In genomic region chr14:19768648-19769047, GRCm38 (mm10) we compare ENCODE assay signal across 22 mouse cellular contexts. TPM values are rescaled to one million over a fixed set of nuclear protein-coding genes. Genes with fewer than 3 reads are reported as not detected.
DNase-seq lines count a peak whose midpoint lies in the region; ATAC-seq lines count a peak whose summit lies in the region.
"Had no signal": no experiment of that assay in that cellular context is flagged by ENCODE, and none has a peak within 500 bp of the region (broad histone marks: within the 10 kb centered on the region; RNA-seq: fewer than 3 reads in every experiment).

No protein-coding gene starts in this region.

- intact Hi-C loops in heart, postnatal 25 days (cut with DNase I), result no loop called here

- no peaks in the 10 kb centered on the region for H3K27me3 ChIP-seq in midbrain, embryonic 10.5 days (ENCODE audit: low read depth, poor library complexity, severe bottlenecking)
- H3K27me3 ChIP-seq in midbrain, embryonic 16.5 days (ENCODE audit: control insufficient read depth, insufficient read depth, low read depth, low read length), result no peaks in the 10 kb centered on the region
- no peaks in the 10 kb centered on the region for H3K27me3 ChIP-seq in embryonic facial prominence, embryonic 10.5 days (replicated peaks; ENCODE audit: low read depth, poor library complexity, severe bottlenecking)
- H3K27me3 ChIP-seq: CH12.LX; embryonic facial prominence, embryonic 12.5 days; forebrain, embryonic 12.5 days; heart, embryonic 15.5 days; intestine, embryonic 15.5 days had no signal

- peak overlapping the region; percentile 59 for H3K27ac ChIP-seq in midbrain, embryonic 10.5 days (replicated peaks)
- no peak overlapping the region for H3K27ac ChIP-seq in midbrain, embryonic 16.5 days (ENCODE audit: low read length)
- H3K27ac ChIP-seq in embryonic facial prominence, embryonic 10.5 days (replicated peaks), result peak overlapping the region; percentile 54
- H3K27ac ChIP-seq: embryonic facial prominence, embryonic 12.5 days; forebrain, embryonic 12.5 days; heart, embryonic 15.5 days; hindbrain, embryonic 13.5 days; hindbrain, postnatal 0 days; intestine, embryonic 15.5 days had no signal

- no peak overlapping the region for H3K4me2 ChIP-seq in midbrain, embryonic 16.5 days (ENCODE audit: low read length)
- H3K4me2 ChIP-seq: embryonic facial prominence, embryonic 12.5 days; forebrain, embryonic 12.5 days; heart, embryonic 11.5 days; heart, embryonic 15.5 days; hindbrain, embryonic 13.5 days; intestine, embryonic 15.5 days had no signal

- H3K4me1 ChIP-seq in midbrain, embryonic 10.5 days, result peaks cover 66% of the 10 kb centered on the region
- H3K4me1 ChIP-seq in midbrain, embryonic 16.5 days (ENCODE audit: control insufficient read depth, insufficient read depth, low read length), result no peaks in the 10 kb centered on the region
- H3K4me1 ChIP-seq in embryonic facial prominence, embryonic 10.5 days, result peaks cover 69% of the 10 kb centered on the region

- H3K9me3 ChIP-seq in midbrain, embryonic 10.5 days (replicated peaks), result no peaks in the 10 kb centered on the region
- no peaks in the 10 kb centered on the region for H3K9me3 ChIP-seq in midbrain, embryonic 16.5 days (replicated peaks; ENCODE audit: control insufficient read depth, low read length, poor library complexity, severe bottlenecking)
- H3K9me3 ChIP-seq in embryonic facial prominence, embryonic 10.5 days, result no peaks in the 10 kb centered on the region
- H3K9me3 ChIP-seq: embryonic facial prominence, embryonic 12.5 days; forebrain, embryonic 12.5 days; heart, embryonic 15.5 days; hindbrain, embryonic 13.5 days; intestine, embryonic 15.5 days had no signal

- DNase-seq in heart, adult 11 months, result peak; percentile 89
- no peak for DNase-seq in heart, postnatal 25 days (ENCODE audit: low spot score)
- no peak for DNase-seq in midbrain, embryonic 10.5 days (ENCODE audit: low spot score)
- DNase-seq in embryonic facial prominence, embryonic 10.5 days (ENCODE audit: low spot score), result no peak
- DNase-seq in left cerebral cortex, adult 18-20 months (ENCODE audit: low spot score in 2 of 2), result no peak
- DNase-seq: cerebellum, adult 11 months; cerebellum, adult 8-10 months; cerebellum, postnatal 14 days; embryo, embryonic 11 days; gastrocnemius, postnatal 36 days; heart, postnatal 14 days had no signal

- 93% methylated on average over 6 of the region's 6 CpGs for WGBS in midbrain, embryonic 10.5 days
- WGBS in midbrain, embryonic 16.5 days, result 94% methylated on average over 6 of the region's 6 CpGs
- 94% methylated on average over 6 of the region's 6 CpGs for WGBS in embryonic facial prominence, embryonic 10.5 days

- H3K4me3 ChIP-seq in midbrain, embryonic 10.5 days, result no peak overlapping the region
- no peak overlapping the region for H3K4me3 ChIP-seq in midbrain, embryonic 16.5 days (ENCODE audit: low read depth, low read length)
- no peak overlapping the region for H3K4me3 ChIP-seq in embryonic facial prominence, embryonic 10.5 days
- H3K4me3 ChIP-seq: embryonic facial prominence, embryonic 12.5 days; forebrain, embryonic 12.5 days; heart, embryonic 15.5 days; hindbrain, embryonic 13.5 days; intestine, embryonic 15.5 days had no signal

- no peak for ATAC-seq in midbrain, embryonic 16.5 days
- no peak for ATAC-seq in monocyte, adult 5-6 weeks (replicated peaks; ENCODE audit: insufficient number of reproducible peaks, low FRiP score, low TSS enrichment, poor library complexity, severe bottlenecking)
- ATAC-seq: forebrain, embryonic 16.5 days; hindbrain, postnatal 0 days; intestine, embryonic 15.5 days had no signal

- H3K9ac ChIP-seq in midbrain, embryonic 16.5 days (ENCODE audit: low read depth, low read length), result no peak overlapping the region
- H3K9ac ChIP-seq: embryonic facial prominence, embryonic 12.5 days; forebrain, embryonic 12.5 days; heart, embryonic 15.5 days; hindbrain, embryonic 13.5 days; intestine, embryonic 15.5 days had no signal

- H3K36me3 ChIP-seq in midbrain, embryonic 10.5 days, result peaks cover 6% of the 10 kb centered on the region; the same call in 1 of the 2 replicates
- H3K36me3 ChIP-seq in midbrain, embryonic 16.5 days (ENCODE audit: control insufficient read depth, insufficient read depth, low read length), result no peaks in the 10 kb centered on the region
- peaks cover 29% of the 10 kb centered on the region for H3K36me3 ChIP-seq in embryonic facial prominence, embryonic 10.5 days (replicated peaks)
- H3K36me3 ChIP-seq: hindbrain, embryonic 13.5 days had no signal

RNA-seq across cellular contexts. Expression of gene Nid2, which starts 17.6 kb away (rescaled TPM):
- total RNA-seq in heart, postnatal 25 days (2021), result 10 to 100 TPM; 46.4 to 53.2 TPM
- 41.0 and 41.6 TPM in 2 replicates for polyA plus RNA-seq in midbrain, embryonic 10.5 days (2016; fragmentation: Nextera tagmentation; extraction: Ambion mirVana)
- polyA plus RNA-seq in midbrain, embryonic 16.5 days (2015; fragmentation: Nextera tagmentation; extraction: Ambion mirVana), result 28.2 and 31.6 TPM in 2 replicates
- 57.7 and 61.8 TPM in 2 replicates for polyA plus RNA-seq in embryonic facial prominence, embryonic 10.5 days (2016; fragmentation: Nextera tagmentation; extraction: Ambion mirVana)
- total RNA-seq in left cerebral cortex, adult 18-20 months (2021), result 1 to 10 TPM; 1.8 to 2.1 TPM
- total RNA-seq in monocyte, adult 5-6 weeks (2017), result 0.95 to 5.1 TPM (median 3.5 TPM) in 3 replicates

RNA-seq across cellular contexts. Expression of gene Rtraf, which starts 55.0 kb away (rescaled TPM):
- total RNA-seq in heart, postnatal 25 days (2021), result 10 to 100 TPM; 65.5 to 70.4 TPM
- polyA plus RNA-seq in midbrain, embryonic 10.5 days (2016; fragmentation: Nextera tagmentation; extraction: Ambion mirVana), result 221 and 237 TPM in 2 replicates
- polyA plus RNA-seq in midbrain, embryonic 16.5 days (2015; fragmentation: Nextera tagmentation; extraction: Ambion mirVana), result 138 and 143 TPM in 2 replicates
- 226 and 232 TPM in 2 replicates for polyA plus RNA-seq in embryonic facial prominence, embryonic 10.5 days (2016; fragmentation: Nextera tagmentation; extraction: Ambion mirVana)
- 10 to 100 TPM; 43.5 to 45.1 TPM for total RNA-seq in left cerebral cortex, adult 18-20 months (2021)
- total RNA-seq in monocyte, adult 5-6 weeks (2017), result 88.9 to 123 TPM (median 101 TPM) in 3 replicates
